Mouse (Mus musculus) hindbrain, embryonic 12.5 days (tissue): ENCODE data around the gene Ikzf1. TPM values are rescaled to one million over a fixed set of nuclear protein-coding genes. Genes with fewer than 3 reads are reported as not detected.
A peak's percentile ranks its signal among the peaks of the same experiment; 100 is the strongest.

Experiments used
- ATAC-seq: fragments of 200-750 bp; cut with Nextera tagmentation; 2 replicates; pipeline ENCODE4 v1.8.0; 2017; ENCODE audit warnings: moderate TSS enrichment; ENCODE audit not compliant: low FRiP score
- H3K27ac ChIP-seq: fragments of 300-500 bp; sonication (generic); 2 replicates; pipeline ENCODE4 v1.5.1; 2016; ENCODE audit warnings: mild to moderate bottlenecking
- H3K27me3 ChIP-seq: fragments of 300-500 bp; sonication (generic); 2 replicates; pipeline ENCODE4 v1.6.1; 2016; ENCODE audit warnings: mild to moderate bottlenecking
- H3K36me3 ChIP-seq: fragments of 300-500 bp; sonication (generic); 2 replicates; pipeline ENCODE4 v1.6.1; 2016; ENCODE audit warnings: mild to moderate bottlenecking
- H3K4me1 ChIP-seq: fragments of 300-500 bp; sonication (generic); 2 replicates; pipeline ENCODE4 v1.6.1; 2016
- H3K4me2 ChIP-seq: fragments of 300-500 bp; sonication (generic); replicated peaks from 2 replicates; pipeline ENCODE4 v1.6.1; 2016; ENCODE audit warnings: mild to moderate bottlenecking
- H3K4me3 ChIP-seq: fragments of 300-500 bp; sonication (generic); 2 replicates; pipeline ENCODE4 v1.5.1; 2016; ENCODE audit warnings: mild to moderate bottlenecking
- H3K9ac ChIP-seq: fragments of 300-500 bp; sonication (generic); 2 replicates; pipeline ENCODE4 v1.6.1; 2016; ENCODE audit warnings: mild to moderate bottlenecking, moderate library complexity
- H3K9me3 ChIP-seq: fragments of 300-500 bp; sonication (generic); replicated peaks from 2 replicates; pipeline ENCODE4 v1.6.1; 2016; ENCODE audit warnings: mild to moderate bottlenecking
- WGBS: fragments of 180-500 bp; shearing (Covaris S2); methylation state at CpG from one replicate; pipeline ENCODE4 v1.1.7; 2016; 5-methylcytosine and 5-hydroxymethylcytosine counted together
- polyA plus RNA-seq: library from polyadenylated mRNA; unstranded; fragments of >200 nt; fragmentation: Nextera tagmentation; extraction: Ambion mirVana; gene quantifications from 2 replicates; pipeline ENCODE4 v1.2.1, GENCODE M21; 2016

Ikzf1 gene
- polyA plus RNA-seq, 1 experiment from 2014 or later = 0.94 TPM

DNA sequence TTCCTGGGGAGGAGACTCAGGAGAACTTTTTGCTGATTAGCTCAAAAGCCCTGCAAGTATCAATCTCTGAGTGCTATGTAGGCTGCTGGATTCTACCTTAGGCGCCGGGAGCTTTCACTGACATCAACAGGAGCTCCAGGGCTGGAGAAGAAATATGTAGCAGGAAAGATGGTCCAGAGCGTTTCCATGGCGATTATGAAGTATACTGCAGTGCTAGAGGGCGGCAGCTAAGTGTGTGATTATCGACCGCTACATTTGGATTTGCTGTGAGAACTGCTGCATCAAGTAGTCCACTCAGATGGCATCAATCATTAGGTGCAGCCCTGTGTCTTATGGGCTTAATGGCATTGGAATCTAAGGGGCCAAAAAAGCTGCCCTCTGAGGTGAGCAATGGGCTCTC is 7.6 kb upstream of the Ikzf1 start:
- ATAC-seq = no peak
- Histone ChIP-seq H3K4me1 (no peaks in the 10 kb centered on the region), H3K36me3 (no peaks in the 10 kb centered on the region), H3K4me3 (no peak overlapping the region), H3K4me2 (no peak overlapping the region), H3K9ac (no peak overlapping the region), H3K27ac (no peak overlapping the region), H3K27me3 (no peaks in the 10 kb centered on the region), H3K9me3 (no peaks in the 10 kb centered on the region)
- 84% methylated on average over 7 of the region's 7 CpGs for WGBS

DNA sequence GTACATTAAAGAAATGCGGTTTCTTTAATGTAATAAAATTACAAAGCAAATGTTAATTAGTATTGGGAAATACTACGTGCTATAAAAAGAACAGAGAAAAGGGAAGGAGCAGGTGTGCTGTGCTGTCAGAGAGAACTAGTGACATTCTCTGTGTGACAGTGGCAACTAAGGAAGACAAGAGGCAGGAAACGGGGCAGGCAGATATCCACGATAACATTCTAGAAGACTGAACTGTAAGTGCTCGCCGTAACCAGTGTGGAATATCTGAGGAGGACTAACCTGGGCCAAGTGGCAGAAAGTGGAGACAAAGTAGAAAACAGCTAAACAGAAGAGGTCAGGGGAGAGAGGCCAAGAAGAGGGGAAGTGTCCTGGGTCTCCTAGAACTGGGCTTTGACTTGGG is 5.8 kb upstream of the Ikzf1 start:
- H3K27ac ChIP-seq = no peak overlapping the region
- H3K9ac ChIP-seq = no peak overlapping the region
- H3K27me3 ChIP-seq = peaks cover 16% of the 10 kb centered on the region
- no peaks in the 10 kb centered on the region for H3K9me3 ChIP-seq
- 79% methylated on average over 6 of the region's 6 CpGs for WGBS
- no peaks in the 10 kb centered on the region for H3K4me1 ChIP-seq
- no peak overlapping the region for H3K4me3 ChIP-seq
- H3K36me3 ChIP-seq = no peaks in the 10 kb centered on the region
- no peak for ATAC-seq
- H3K4me2 ChIP-seq = no peak overlapping the region

DNA sequence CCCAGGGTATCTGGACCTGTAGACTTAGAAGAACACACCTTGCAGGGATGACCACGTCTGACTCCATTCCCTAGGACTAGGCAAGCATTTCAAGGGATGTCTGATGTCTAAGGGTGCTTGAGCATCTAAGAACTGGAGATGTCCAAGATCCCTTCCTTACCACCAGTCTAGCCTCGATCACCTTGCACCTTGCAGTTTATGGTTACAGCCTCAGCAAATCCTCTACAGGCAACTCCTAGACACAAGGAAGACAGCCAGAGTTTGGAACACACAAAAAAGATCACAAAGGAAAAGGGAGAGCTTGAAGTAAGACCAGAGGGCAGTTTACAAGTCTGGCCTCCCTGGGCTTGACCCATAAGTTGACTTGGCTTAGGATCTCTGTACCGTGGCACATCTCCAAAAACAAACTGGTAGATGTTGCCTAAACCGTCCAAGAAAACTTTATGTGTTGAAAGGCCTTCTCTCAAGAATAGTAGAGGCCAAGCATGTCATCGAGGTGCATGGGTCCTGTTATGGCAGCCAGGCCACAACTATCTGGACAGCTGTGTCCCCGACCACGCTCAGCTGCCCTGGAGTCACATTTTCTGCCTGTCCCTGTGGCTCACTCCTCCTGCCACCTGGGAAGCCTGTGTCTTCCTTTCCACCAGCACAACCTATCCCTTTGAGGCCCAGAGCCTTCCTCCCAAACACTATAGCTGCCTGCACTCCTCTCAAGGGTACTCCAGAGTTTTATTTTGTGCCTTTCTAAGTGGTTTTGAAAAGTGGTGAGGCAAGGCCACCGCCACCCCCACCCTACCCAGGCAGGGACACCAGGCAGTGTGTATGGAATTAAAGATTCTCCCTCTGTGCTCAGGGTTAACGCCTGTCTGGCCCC is 510 bp upstream of the Ikzf1 start:
- WGBS = 62% methylated on average over 9 of the region's 9 CpGs
- peaks cover 16% of the 10 kb centered on the region for H3K4me1 ChIP-seq
- H3K9me3 ChIP-seq = no peaks in the 10 kb centered on the region
- peaks cover 50% of the 10 kb centered on the region for H3K27me3 ChIP-seq
- no peak overlapping the region for H3K4me3 ChIP-seq
- no peak overlapping the region for H3K9ac ChIP-seq
- no peak for ATAC-seq
- H3K4me2 ChIP-seq = peak overlapping the region; percentile 100
- no peak overlapping the region for H3K27ac ChIP-seq
- no peaks in the 10 kb centered on the region for H3K36me3 ChIP-seq

GRCm38 (mm10) chr11:11685853-11686395 is 1.1 kb downstream of the Ikzf1 start:
- Histone ChIP-seq H3K36me3 (no peaks in the 10 kb centered on the region), H3K9ac (peak overlapping the region; percentile 57), H3K9me3 (no peaks in the 10 kb centered on the region), H3K27ac (no peak overlapping the region), H3K4me1 (peaks cover 16% of the 10 kb centered on the region), H3K27me3 (peaks cover 50% of the 10 kb centered on the region), H3K4me3 (peak overlapping the region; percentile 67), H3K4me2 (peak overlapping the region; percentile 100)
- under 1% methylated on average over 63 of the region's 66 CpGs for WGBS
- peak; percentile 75 for ATAC-seq

- H3K9ac ChIP-seq = no peak overlapping the region
- no peaks in the 10 kb centered on the region for H3K36me3 ChIP-seq
- no peak overlapping the region for H3K27ac ChIP-seq
- no peaks in the 10 kb centered on the region for H3K9me3 ChIP-seq
- peak overlapping the region; percentile 67 for H3K4me3 ChIP-seq
- ATAC-seq = no peak
- H3K4me1 ChIP-seq = peaks cover 16% of the 10 kb centered on the region
- peak overlapping the region; percentile 100 for H3K4me2 ChIP-seq
- 10% methylated on average over 16 of the region's 16 CpGs for WGBS
- peaks cover 50% of the 10 kb centered on the region for H3K27me3 ChIP-seq
Observed at GRCm38 (mm10) chr11:11686569-11687051, 1.8 kb downstream of the Ikzf1 start.

- no peak overlapping the region for H3K4me3 ChIP-seq
- peaks cover 45% of the 10 kb centered on the region for H3K27me3 ChIP-seq
- no peak for ATAC-seq
- peaks cover 16% of the 10 kb centered on the region for H3K4me1 ChIP-seq
- no peaks in the 10 kb centered on the region for H3K9me3 ChIP-seq
- no peak overlapping the region for H3K4me2 ChIP-seq
- WGBS = 92% methylated on average over 8 of the region's 8 CpGs
- H3K9ac ChIP-seq = no peak overlapping the region
- no peak overlapping the region for H3K27ac ChIP-seq
- H3K36me3 ChIP-seq = no peaks in the 10 kb centered on the region
Observed at GRCm38 (mm10) chr11:11687551-11688185, 2.9 kb downstream of the Ikzf1 start.

- peaks cover 35% of the 10 kb centered on the region for H3K27me3 ChIP-seq
- H3K4me2 ChIP-seq = no peak overlapping the region
- 81% methylated on average over 6 of the region's 6 CpGs for WGBS
- H3K4me1 ChIP-seq = peaks cover 16% of the 10 kb centered on the region
- H3K9me3 ChIP-seq = no peaks in the 10 kb centered on the region
- no peak overlapping the region for H3K4me3 ChIP-seq
- H3K9ac ChIP-seq = no peak overlapping the region
- no peak for ATAC-seq
- no peak overlapping the region for H3K27ac ChIP-seq
- no peaks in the 10 kb centered on the region for H3K36me3 ChIP-seq
Observed at GRCm38 (mm10) chr11:11688766-11689330, 4.0 kb downstream of the Ikzf1 start.

- H3K27ac ChIP-seq = no peak overlapping the region
- no peak overlapping the region for H3K4me3 ChIP-seq
- ATAC-seq = no peak
- no peaks in the 10 kb centered on the region for H3K9me3 ChIP-seq
- H3K27me3 ChIP-seq = peaks cover 27% of the 10 kb centered on the region
- H3K4me2 ChIP-seq = no peak overlapping the region
- no peak overlapping the region for H3K9ac ChIP-seq
- H3K4me1 ChIP-seq = peaks cover 16% of the 10 kb centered on the region
- H3K36me3 ChIP-seq = no peaks in the 10 kb centered on the region
Observed at GRCm38 (mm10) chr11:11689701-11690058, 4.9 kb downstream of the Ikzf1 start.

DNA sequence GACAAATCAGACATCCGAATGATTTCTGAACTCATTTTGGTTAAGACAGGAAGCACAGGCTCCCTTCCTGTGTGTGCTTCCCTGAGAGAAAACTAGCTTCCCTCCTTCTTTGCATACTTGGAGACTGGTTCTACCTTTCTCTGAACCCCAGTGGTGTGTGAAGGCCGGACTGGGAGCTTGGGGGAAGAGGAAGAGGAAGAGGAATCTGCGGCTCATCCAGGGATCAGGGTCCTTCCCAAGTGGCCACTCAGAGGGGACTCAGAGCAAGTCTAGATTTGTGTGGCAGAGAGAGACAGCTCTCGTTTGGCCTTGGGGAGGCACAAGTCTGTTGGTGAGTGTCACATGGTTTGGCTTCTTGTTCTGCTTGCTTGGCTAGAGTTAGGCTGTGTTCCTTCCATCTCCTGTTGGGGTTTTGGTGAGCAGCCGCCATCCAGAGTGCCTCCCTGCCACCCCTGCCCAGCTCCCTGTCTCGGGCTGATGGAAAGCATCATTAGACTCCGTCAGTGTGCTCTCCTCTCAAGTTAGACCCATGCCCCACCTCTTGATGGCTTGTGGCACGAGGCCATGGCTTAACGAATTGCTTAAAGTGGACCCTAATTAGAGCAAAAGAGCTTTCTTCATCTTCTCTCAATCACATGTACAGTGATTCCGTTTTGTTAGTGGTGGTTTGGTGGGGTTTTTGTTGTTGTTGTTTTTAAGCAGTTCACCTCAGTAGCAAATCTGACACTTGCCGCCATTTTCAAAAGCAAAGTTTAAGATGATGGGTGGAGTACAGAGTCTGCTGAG is 5.4 kb downstream of the Ikzf1 start:
- H3K27ac ChIP-seq = no peak overlapping the region
- peaks cover 12% of the 10 kb centered on the region for H3K4me1 ChIP-seq
- no peak overlapping the region for H3K9ac ChIP-seq
- H3K27me3 ChIP-seq = peaks cover 21% of the 10 kb centered on the region
- H3K4me3 ChIP-seq = no peak overlapping the region
- H3K4me2 ChIP-seq = no peak overlapping the region
- ATAC-seq = no peak
- no peaks in the 10 kb centered on the region for H3K9me3 ChIP-seq
- no peaks in the 10 kb centered on the region for H3K36me3 ChIP-seq
- WGBS = 83% methylated on average over 11 of the region's 11 CpGs

DNA sequence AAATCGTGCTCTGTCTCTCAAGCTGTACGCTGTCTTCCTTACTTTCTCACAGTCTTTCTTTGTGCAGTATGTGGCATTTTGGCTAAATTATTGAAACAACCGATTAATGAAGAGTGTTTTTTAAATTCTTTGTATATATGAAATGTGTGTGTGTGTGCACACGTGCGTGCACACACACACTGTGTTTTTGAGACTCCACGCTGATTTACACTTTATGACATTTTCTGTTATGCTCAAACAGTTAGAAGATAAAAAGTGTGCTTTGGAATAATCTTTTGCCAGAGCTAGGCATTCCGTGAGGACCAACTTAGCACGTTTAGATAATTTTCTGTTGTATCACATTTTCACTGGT is 6.0 kb downstream of the Ikzf1 start:
- H3K4me3 ChIP-seq = no peak overlapping the region
- no peak overlapping the region for H3K27ac ChIP-seq
- no peaks in the 10 kb centered on the region for H3K9me3 ChIP-seq
- no peak overlapping the region for H3K4me2 ChIP-seq
- no peaks in the 10 kb centered on the region for H3K36me3 ChIP-seq
- H3K4me1 ChIP-seq = peaks cover 10% of the 10 kb centered on the region
- H3K27me3 ChIP-seq = peaks cover 17% of the 10 kb centered on the region
- H3K9ac ChIP-seq = no peak overlapping the region
- ATAC-seq = no peak
- 93% methylated on average over 8 of the region's 8 CpGs for WGBS

GRCm38 (mm10) chr11:11691324-11692058 is 6.7 kb downstream of the Ikzf1 start:
- H3K4me3 ChIP-seq = no peak overlapping the region
- H3K36me3 ChIP-seq = no peaks in the 10 kb centered on the region
- no peak overlapping the region for H3K27ac ChIP-seq
- H3K9me3 ChIP-seq = no peaks in the 10 kb centered on the region
- H3K4me1 ChIP-seq = peaks cover 3% of the 10 kb centered on the region; the same call in 1 of the 2 replicates
- no peak for ATAC-seq
- no peak overlapping the region for H3K9ac ChIP-seq
- 92% methylated on average over 14 of the region's 14 CpGs for WGBS
- H3K4me2 ChIP-seq = no peak overlapping the region
- H3K27me3 ChIP-seq = peaks cover 11% of the 10 kb centered on the region
